Mouse (Mus musculus) intestine, embryonic 14.5 days (tissue): ENCODE results near the gene Prss12. TPM values are rescaled to one million over a fixed set of nuclear protein-coding genes. Genes with fewer than 3 reads are reported as not detected.

Experiments
- ATAC-seq: fragments of 200-750 bp; cut with Nextera tagmentation; replicated peaks from 2 replicates; pipeline ENCODE4 v1.8.0; 2017; ENCODE audit warnings: low read depth, moderate number of reproducible peaks, moderate TSS enrichment, moderate library complexity; ENCODE audit not compliant: low FRiP score, low TSS enrichment
- DNase-seq: peaks from one replicate; pipeline ENCODE4 v3.0.0-alpha.2; 2018; ENCODE audit warnings: low spot score
- H3K27ac ChIP-seq: fragments of 300-500 bp; sonication (generic); 2 replicates; pipeline ENCODE4 v1.5.1; 2014; ENCODE audit warnings: low read depth, mild to moderate bottlenecking, control low read depth
- H3K27me3 ChIP-seq: fragments of 300-500 bp; sonication (generic); replicated peaks from 2 replicates; pipeline ENCODE4 v1.6.1; 2014; ENCODE audit warnings: low read length, control low read depth; ENCODE audit not compliant: control insufficient read depth, insufficient read depth
- H3K36me3 ChIP-seq: fragments of 300-500 bp; sonication (generic); 2 replicates; pipeline ENCODE4 v1.6.1; 2014; ENCODE audit warnings: low read length, control low read depth; ENCODE audit not compliant: control insufficient read depth, insufficient read depth
- H3K4me1 ChIP-seq: fragments of 300-500 bp; sonication (generic); replicated peaks from 2 replicates; pipeline ENCODE4 v1.6.1; 2014; ENCODE audit warnings: low read length, control low read depth, mixed read lengths; ENCODE audit not compliant: control insufficient read depth, insufficient read depth
- H3K4me2 ChIP-seq: fragments of 300-500 bp; sonication (generic); 2 replicates; pipeline ENCODE4 v1.6.1; 2014; ENCODE audit warnings: low read length
- H3K4me3 ChIP-seq: fragments of 300-500 bp; sonication (generic); 2 replicates; pipeline ENCODE4 v1.5.1; 2014; ENCODE audit warnings: low read depth, low read length, control low read depth, mixed read lengths
- H3K9ac ChIP-seq: fragments of 300-500 bp; sonication (generic); 2 replicates; pipeline ENCODE4 v1.6.1; 2014; ENCODE audit warnings: mild to moderate bottlenecking, low read length
- H3K9me3 ChIP-seq: fragments of 300-500 bp; sonication (generic); 2 replicates; pipeline ENCODE4 v1.6.1; 2016; ENCODE audit warnings: low read length, control low read depth; ENCODE audit not compliant: control insufficient read depth
- WGBS: fragments of 180-500 bp; shearing (Covaris S2); extraction: QIAGEN DNeasy Blood & Tissue Kit; methylation state at CpG from one replicate; pipeline ENCODE4 v1.1.7; 2014; 5-methylcytosine and 5-hydroxymethylcytosine counted together
- polyA plus RNA-seq: library from polyadenylated mRNA; unstranded; fragments of >200 nt; fragmentation: Nextera tagmentation; extraction: Ambion mirVana; gene quantifications from 2 replicates; pipeline ENCODE4 v1.2.1, GENCODE M21; 2014

Gene Prss12
- polyA plus RNA-seq, 1 experiment from 2014 or later: 4.2 TPM

- Histone ChIP-seq H3K4me2 (peak overlapping the region; percentile 78), H3K9ac (peak overlapping the region; percentile 93), H3K27me3 (no peaks in the 10 kb centered on the region), H3K9me3 (no peaks in the 10 kb centered on the region), H3K4me3 (peak overlapping the region; percentile 95), H3K27ac (peak overlapping the region; percentile 99), H3K36me3 (peaks cover 17% of the 10 kb centered on the region), H3K4me1 (peaks cover 10% of the 10 kb centered on the region; the same call in 1 of the 2 replicates)
- peak; percentile 95 for ATAC-seq
- WGBS: under 1% methylated on average over 53 of the region's 53 CpGs
- DNase-seq: peak; percentile 99
Observed at GRCm38 (mm10) chr3:123508056-123508674, 61.5 kb downstream of the Prss12 start.

- H3K4me2 ChIP-seq: peak overlapping the region; percentile 78
- no peak for DNase-seq
Observed at GRCm38 (mm10) chr3:123508675-123509376, 62.1 kb downstream of the Prss12 start.

GRCm38 (mm10) chr3:123511818-123512217 is 65.1 kb downstream of the Prss12 start:
- WGBS: 71% methylated on average over 4 of the region's 4 CpGs
- ATAC-seq (no peak), DNase-seq (no peak)
- Histone ChIP-seq H3K27ac (no peak overlapping the region), H3K9ac (no peak overlapping the region), H3K4me3 (no peak overlapping the region), H3K36me3 (peaks cover 7% of the 10 kb centered on the region), H3K4me1 (peaks cover 8% of the 10 kb centered on the region; the same call in 1 of the 2 replicates), H3K27me3 (no peaks in the 10 kb centered on the region), H3K4me2 (no peak overlapping the region), H3K9me3 (no peaks in the 10 kb centered on the region)

More at GRCm38 (mm10) chr3:123508675-123509376, 62.1 kb downstream of the Prss12 start:
- peaks cover 17% of the 10 kb centered on the region for H3K36me3 ChIP-seq
- WGBS: under 1% methylated on average over 36 of the region's 36 CpGs
- H3K9ac ChIP-seq: peak overlapping the region; percentile 93
- H3K9me3 ChIP-seq: no peaks in the 10 kb centered on the region
- ATAC-seq: peak; percentile 71; the same call in 1 of the 2 replicates
- peak overlapping the region; percentile 99 for H3K27ac ChIP-seq
- H3K4me3 ChIP-seq: peak overlapping the region; percentile 95
- no peaks in the 10 kb centered on the region for H3K27me3 ChIP-seq
- H3K4me1 ChIP-seq: peaks cover 10% of the 10 kb centered on the region; the same call in 1 of the 2 replicates

GRCm38 (mm10) chr3:123514886-123515285 is 68.2 kb downstream of the Prss12 start:
- no peaks in the 10 kb centered on the region for H3K36me3 ChIP-seq

GRCm38 (mm10) chr3:123515600-123516359 is 69.1 kb downstream of the Prss12 start:
- Histone ChIP-seq H3K4me2 (no peak overlapping the region), H3K27me3 (no peaks in the 10 kb centered on the region), H3K36me3 (no peaks in the 10 kb centered on the region), H3K4me1 (no peaks in the 10 kb centered on the region), H3K27ac (no peak overlapping the region), H3K4me3 (no peak overlapping the region), H3K9ac (no peak overlapping the region), H3K9me3 (no peaks in the 10 kb centered on the region)
- no peak; the same call in 1 of the 2 replicates for ATAC-seq
- DNase-seq: no peak
- 17% methylated on average over 5 of the region's 5 CpGs for WGBS

More at GRCm38 (mm10) chr3:123514886-123515285, 68.2 kb downstream of the Prss12 start:
- no peaks in the 10 kb centered on the region for H3K9me3 ChIP-seq
- H3K9ac ChIP-seq: no peak overlapping the region
- no peaks in the 10 kb centered on the region for H3K4me1 ChIP-seq
- no peak overlapping the region for H3K4me2 ChIP-seq
- no peaks in the 10 kb centered on the region for H3K27me3 ChIP-seq
- H3K27ac ChIP-seq: no peak overlapping the region
- WGBS: 45% methylated on average over 5 of the region's 5 CpGs
- no peak for DNase-seq
- ATAC-seq: no peak
- no peak overlapping the region for H3K4me3 ChIP-seq

GRCm38 (mm10) chr3:123516784-123517183 is 70.1 kb downstream of the Prss12 start:
- H3K27me3 ChIP-seq: no peaks in the 10 kb centered on the region
- H3K9me3 ChIP-seq: no peaks in the 10 kb centered on the region
- DNase-seq (no peak), ATAC-seq (no peak)
- H3K4me3 ChIP-seq: no peak overlapping the region
- no peaks in the 10 kb centered on the region for H3K36me3 ChIP-seq
- 32% methylated on average over 4 of the region's 4 CpGs for WGBS
- H3K4me2 ChIP-seq: no peak overlapping the region
- no peak overlapping the region for H3K27ac ChIP-seq
- no peak overlapping the region for H3K9ac ChIP-seq
- no peaks in the 10 kb centered on the region for H3K4me1 ChIP-seq

GRCm38 (mm10) chr3:123526313-123527067 is 79.8 kb downstream of the Prss12 start:
- no peaks in the 10 kb centered on the region for H3K27me3 ChIP-seq
- no peaks in the 10 kb centered on the region for H3K36me3 ChIP-seq
- WGBS: 75% methylated on average over 11 of the region's 11 CpGs
- ATAC-seq (no peak), DNase-seq (no peak)
- H3K27ac ChIP-seq: no peak overlapping the region
- no peak overlapping the region for H3K9ac ChIP-seq
- H3K4me2 ChIP-seq: no peak overlapping the region
- H3K4me3 ChIP-seq: no peak overlapping the region
- H3K4me1 ChIP-seq: no peaks in the 10 kb centered on the region
- no peaks in the 10 kb centered on the region for H3K9me3 ChIP-seq
